Mouse (Mus musculus) embryo, embryonic 10 days (tissue): ENCODE results near the gene Lysmd4.
"Not testable (repeated sequence)": the region's sequence is repeated elsewhere in the genome, so short reads cannot be mapped to it uniquely, and the experiment has no call there.

Source experiments
- DNase-seq: peaks from one replicate; pipeline ENCODE4 v3.0.0-alpha.2; 2015; ENCODE audit warnings: low spot score

The Lysmd4 gene

DNA sequence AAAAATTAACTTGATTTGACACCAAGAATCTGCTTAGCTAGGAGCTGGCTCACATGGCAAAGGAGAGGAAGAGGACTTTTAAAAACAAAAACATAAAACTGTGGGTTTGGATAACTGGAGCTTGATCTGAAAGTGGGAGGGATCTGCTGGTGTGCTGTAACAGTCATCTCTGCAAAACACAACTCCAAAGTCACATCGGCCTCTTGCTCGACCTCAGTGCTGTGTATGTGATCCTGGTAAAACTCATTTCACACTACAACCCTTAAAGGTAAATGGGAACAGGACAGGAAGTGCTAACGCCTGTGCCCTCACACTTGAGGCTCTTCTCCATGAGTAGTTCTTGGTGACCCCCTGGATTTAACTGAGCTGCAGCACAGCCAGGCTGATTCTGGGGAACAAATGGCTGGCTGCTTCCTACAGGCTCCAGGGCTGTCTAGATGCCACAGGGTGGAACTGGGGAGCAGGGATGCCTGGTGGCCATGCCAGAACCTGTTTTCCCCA lies 8.3 kb downstream of the Lysmd4 start:
- DNase-seq = no peak

DNA sequence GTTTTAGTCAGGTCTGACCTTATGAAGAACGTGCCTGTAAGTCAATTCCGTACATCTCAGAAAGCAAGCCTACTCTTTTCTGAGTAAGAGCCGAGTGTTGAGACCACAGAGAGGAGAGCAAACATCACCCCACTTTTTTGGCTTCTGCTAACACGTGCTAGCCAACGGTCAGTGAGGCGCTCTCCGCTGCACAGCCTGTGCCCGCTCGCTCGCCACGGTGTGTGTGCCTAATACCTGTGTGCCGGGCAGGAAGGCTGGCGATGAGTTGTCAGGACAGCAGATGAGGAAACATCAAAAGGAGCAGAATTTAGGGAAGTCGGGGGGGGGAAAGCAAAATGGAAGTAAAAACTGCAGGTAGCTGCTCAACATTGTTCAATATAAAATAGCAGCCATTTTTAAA lies 10.2 kb downstream of the Lysmd4 start:
- DNase-seq = no peak

DNA sequence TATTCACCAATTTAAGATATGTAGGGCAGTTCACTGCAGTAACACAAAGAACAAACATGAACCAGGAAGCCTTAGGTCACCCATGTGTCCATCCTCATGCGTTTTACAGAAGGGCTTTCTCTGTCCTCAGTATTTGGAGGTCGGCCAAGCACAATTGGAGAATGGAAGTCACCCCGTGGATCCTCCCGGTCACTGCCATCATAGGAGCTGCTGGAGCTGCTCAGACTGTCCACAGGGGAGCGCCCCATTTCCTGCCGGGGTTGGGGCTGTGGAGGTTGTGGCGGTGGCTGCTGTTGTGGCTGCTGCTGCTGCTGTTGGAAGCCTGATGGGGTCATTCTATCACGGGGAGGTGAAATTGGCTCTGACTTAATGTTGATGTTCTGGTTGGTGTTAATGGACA lies 12.5 kb downstream of the Lysmd4 start:
- DNase-seq = no peak

DNA sequence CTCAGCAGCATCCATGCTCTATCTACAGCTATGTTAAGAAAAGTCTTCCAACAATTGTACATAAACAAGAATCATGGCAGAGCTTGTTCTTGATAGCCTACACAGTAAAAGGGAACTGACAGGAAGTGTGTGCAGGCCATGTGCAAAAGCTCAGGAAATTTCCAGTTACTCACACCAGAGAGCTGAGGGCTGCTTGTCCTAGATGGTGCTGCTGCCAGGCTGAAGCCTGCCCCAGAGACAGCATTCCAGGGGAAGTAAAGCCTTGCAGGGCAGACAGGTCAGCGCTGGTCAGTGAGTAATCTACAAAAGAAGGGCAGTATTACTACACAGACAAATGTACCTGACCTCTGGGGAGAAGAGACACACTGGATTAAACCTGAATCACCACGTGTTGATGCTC lies 14.0 kb downstream of the Lysmd4 start:
- no peak for DNase-seq

DNA sequence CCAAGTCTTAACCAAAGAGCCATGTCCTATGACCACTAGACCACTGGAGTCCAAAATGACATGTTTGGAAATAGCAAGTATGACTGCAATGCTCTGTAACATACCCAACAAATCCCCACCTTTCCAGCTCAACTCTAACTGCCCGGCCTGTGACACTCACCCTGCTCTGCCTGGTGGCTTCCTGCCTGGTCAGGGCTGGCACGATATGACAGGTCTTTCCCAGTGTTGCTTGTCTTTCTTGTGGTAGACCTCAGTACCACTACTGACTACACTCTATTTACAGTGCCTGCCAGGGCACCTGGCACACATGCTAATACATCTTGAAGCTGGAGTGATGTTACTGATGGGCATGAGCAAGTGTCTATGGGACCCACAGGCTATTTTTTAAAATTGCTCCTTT lies 15.4 kb downstream of the Lysmd4 start:
- DNase-seq = no peak

DNA sequence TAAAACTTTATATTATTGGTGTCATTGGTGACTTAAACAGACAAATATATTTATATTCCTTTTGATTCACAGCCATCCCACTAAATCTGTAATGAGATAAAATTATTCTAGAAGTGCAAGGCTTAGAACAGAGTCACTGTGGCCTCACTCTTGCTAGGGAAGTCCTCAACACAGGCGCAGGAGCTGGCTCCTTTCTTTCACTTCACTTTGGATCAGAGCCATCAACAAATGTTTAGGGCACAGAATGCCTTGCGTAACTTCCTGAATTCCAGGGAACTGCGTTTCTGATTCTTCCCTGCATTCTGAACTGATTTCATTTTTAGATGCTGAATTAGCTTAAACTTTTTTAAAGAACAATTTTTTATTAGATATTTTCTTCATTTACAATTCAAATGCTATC lies 19.6 kb downstream of the Lysmd4 start:
- DNase-seq = no peak

DNA sequence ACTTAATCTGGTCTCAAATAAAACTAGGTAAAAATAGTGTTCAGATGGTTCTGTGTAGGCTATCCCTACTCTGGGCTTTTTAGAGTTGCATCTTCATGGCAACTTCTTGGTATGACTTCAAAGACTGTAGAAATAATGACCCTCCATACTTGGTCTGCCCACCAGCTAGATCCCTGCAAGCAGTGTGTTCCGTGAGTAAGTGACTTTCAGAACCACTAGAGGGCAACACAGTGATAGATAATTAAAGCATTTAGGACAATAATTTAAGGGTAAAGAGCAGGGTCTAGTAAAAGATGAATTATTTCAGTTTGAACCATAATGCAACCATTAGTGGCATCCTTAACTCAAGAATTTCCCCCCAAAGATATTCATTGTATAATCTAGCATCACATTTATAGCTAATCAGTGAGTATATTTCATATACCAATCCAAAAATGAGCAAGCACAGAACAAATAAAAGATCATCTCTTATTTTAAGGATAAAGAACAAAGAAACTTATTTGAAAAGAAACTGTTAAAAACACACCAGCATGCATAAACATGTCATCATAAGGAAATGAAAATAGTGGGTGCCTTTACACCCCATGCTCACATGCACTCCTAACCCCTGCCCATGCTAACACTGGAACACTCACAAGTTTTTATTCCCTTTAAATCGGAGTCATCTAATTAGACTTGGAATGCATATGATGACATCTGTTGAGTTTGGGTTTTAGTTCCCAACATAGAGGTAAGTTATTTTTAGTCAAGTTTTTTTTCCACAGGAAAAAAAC lies 21.0 kb downstream of the Lysmd4 start:
- peak; percentile 60 for DNase-seq

DNA sequence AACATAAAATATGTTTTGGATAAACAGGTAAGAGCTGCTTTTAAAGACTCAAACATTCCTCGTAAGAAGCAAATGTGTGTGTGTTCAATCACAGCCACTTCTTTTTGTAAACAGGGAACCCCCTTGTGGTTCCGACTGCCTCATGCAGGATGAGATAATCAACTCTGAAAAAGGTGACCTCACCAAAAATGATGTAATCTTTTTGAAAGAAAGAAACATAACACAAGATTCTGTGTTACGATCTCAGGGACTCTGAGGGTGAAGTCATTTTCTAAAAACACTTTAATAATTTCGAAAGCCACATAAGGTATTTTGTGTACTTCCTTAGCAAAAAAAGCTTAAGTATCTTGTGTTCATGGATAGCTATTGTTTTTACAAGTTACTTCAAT lies 21.5 kb downstream of the Lysmd4 start:
- DNase-seq = no peak

DNA sequence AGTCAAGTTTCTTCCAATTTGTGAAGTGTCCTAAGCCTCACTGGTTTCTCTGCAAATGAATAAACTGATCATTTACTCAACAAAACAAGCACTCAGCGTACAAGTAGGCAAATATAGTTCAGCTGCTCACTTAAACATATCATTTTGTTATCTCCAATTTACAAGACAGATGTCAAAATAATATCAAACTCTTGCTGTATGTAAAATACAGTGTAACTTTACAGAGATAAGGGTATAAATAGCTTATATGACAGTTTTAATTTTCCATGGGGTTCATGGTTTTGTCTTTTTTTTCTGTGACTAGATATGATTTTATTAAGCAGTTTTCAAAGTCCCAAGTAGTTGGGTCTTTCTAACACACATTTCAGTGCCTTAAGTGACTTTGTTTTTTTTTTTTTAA lies 22.9 kb downstream of the Lysmd4 start:
- DNase-seq = no peak

DNA sequence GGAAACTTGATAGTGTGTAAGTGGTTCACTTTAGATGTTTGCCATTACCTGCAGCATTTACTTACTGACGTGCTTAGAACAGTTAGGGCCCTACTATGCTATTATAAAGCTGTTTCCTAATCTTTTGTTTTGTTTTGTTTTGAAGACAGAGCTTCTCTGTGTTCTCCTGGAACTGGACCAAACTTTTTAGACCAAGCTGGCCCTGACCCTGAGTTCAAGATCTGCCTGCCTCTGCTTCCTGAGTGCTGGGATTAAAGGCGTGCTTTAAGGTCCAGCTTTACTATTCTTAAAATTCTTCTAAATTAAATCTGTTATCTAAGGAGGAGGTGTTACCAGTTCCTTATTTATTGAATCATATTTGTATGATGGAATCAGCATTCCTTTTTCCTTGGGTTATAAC lies 23.7 kb downstream of the Lysmd4 start:
- no peak for DNase-seq

DNA sequence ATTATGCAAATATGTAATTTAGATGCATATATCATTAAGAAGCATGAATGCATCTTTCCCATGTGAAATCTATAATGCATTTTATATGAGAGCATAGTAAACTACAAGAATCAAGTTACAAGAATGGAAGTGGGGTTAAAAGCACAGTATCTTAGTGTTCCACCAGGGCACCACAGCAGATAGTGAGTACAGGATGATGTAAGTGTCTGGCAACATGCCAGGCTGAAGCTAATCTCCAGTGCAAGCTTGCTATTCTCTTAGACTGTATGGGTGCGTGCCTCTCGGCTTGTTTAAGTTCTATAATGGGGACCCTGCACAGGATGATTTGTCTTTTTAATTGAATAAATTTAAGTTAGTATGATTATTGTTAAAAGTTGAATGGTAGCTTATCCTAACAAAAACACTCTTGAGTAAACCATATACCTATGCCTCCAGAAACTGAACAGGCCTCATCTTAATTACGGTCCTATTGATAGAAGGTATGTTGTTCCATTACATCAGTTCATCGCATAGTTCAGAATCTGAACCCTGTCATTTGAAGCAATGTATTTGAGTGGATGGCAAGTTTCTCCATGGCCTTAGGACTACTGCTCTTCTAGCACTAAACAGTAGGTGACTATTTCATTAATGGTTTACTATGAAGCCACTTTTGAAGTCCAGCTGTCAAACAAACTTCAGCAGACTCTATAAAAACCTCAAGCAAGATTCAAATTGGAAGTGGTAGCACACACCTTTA lies 37.7 kb downstream of the Lysmd4 start:
- peak; percentile 21 for DNase-seq

DNA sequence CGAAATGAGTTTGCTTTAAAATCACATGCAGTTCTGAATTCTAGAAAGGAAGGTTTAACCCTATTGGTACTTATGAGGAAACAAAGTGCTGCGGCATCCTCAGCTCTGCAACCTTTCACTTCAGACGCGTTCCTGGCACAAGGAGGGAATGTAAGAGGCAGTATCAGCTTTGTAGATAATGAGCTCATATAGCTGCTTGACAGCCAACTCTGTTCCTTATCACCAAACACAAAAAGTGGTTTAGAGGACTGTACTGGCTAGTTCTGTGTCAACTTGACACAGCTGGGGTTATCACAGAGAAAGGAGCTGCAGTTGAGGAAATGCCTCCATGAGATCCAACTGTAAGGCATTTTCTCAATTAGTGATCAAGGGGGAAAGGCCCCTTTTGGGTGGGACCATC lies 48.1 kb downstream of the Lysmd4 start:
- DNase-seq = not testable (repeated sequence)

DNA sequence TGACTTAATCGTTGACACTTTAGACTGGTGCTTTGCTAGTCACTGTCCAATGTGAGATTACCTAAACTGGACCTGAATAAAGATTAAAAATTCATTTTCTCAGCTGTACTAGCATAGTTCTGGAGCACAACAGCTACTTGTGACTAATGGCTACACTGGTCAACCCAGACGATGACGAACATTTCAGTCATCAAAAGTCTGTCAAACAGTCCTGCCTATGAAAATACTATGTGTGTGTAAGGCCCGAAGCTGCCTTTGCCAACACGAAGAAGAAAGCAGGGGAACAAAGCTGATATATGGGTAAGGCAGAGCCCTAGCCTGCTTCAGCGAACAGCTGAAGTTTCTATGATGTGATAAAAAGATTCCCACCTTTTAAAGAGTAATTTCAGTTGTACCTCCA lies 61.2 kb downstream of the Lysmd4 start:
- no peak for DNase-seq

DNA sequence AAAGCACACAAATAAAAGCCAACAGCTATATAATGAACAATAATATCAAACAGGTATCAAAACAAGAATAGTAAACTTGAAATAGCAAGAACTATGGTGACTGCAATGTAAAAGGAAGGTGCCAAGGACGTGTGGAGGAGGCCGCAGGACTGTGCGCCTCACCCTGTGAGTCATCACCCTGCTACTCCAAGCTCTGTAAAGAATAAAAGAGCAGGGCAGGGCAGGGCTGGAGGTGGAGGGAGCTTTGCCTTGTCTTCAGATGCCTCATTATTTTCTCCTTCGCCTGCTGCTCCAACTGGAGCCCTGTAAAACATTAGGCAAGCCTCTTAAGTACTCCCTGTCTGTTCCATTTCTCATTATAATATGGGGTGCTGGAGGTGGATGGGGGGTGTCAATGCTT lies 65.1 kb downstream of the Lysmd4 start:
- no peak for DNase-seq

DNA sequence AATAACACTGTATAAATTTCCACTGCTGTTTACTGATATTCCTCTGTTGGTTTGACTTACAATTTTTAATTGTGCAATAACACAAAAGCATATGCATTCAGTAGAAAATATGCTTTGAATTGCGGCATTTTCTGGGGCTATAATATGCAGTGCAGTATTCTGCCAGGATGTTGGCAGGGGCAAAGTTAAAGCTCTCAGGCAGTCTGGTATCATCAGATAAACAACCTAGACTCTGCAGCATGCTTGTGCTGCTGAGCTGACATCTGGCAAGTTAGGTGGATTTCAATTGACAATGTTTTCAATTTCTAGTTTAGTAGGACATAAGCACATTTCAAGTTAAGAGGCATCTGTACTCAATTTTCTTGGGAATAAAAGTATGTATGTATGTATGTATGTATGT lies 69.0 kb downstream of the Lysmd4 start:
- no peak for DNase-seq

DNA sequence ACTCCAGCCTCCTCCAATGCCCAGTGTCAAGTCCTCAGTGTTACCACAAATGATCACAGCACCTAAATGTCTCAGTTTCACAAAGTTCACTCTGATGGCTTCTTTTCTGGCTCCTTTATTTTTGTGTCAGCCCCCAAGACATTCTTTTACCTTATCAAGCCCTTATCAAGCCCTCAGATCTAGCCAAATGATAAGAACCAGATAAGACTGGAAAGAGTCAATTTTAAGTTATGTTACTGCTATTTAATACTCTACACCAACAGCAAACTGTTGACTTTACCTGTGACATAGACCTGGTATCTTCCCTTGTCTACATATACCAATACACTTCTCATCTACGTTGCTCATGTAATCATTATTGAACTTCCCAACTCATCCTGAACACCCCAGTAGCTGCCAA lies 74.1 kb downstream of the Lysmd4 start:
- no peak for DNase-seq

DNA sequence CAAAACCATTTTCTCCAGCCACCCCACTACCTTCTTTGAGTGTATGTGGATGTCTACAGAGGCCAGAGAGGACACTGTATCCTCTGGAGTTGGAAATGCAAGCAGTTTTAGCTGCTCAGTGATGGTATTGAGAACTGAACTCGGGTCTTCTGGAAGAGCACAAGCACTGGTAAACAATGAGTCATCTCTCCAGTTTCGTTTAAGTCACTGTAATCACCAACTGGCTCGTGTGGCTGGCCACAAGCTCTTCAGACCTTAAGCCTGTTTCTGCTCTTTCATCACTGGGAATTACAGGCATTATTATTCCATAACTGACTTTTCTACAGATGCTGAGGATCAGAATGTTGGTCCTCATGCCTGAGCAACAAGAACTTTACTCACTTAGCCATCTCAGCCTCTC lies 82.6 kb downstream of the Lysmd4 start:
- DNase-seq = no peak

DNA sequence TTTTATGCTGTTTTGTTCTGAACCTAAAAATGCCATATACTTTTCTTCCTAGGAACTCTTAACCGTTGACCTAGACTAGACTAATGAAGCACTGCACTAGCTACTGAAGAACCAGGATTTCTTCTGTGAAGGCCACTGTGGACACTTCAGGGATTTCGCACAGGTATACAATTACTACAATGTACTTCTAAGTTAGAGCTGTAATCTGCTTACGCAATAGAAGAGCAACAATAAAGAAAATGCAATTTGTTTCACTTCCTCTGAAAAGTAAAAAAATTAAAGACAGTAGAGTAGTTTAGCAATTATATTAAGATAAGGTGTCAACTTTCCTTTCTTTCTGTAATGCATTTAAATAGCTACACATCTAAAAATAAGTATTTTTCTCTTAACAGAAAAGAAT lies 84.7 kb downstream of the Lysmd4 start:
- no peak for DNase-seq

DNA sequence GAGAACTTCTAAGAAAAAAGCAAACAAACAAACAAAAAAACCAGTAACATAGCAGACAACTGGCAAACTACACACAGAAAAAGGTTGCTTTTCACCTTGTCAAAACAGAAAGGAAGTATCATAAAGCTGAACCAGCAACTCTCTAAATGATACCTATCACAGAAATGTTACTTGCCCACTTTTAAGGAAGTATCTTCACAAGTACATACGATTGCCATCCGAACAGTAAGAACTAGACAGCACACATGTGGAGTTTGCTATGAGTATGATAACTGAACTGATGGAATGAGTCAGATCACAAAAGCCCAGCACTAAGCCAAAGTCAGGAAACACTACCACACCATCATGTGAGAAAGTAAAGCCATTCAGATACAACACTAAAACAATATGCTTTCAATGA lies 85.8 kb downstream of the Lysmd4 start:
- no peak for DNase-seq

DNA sequence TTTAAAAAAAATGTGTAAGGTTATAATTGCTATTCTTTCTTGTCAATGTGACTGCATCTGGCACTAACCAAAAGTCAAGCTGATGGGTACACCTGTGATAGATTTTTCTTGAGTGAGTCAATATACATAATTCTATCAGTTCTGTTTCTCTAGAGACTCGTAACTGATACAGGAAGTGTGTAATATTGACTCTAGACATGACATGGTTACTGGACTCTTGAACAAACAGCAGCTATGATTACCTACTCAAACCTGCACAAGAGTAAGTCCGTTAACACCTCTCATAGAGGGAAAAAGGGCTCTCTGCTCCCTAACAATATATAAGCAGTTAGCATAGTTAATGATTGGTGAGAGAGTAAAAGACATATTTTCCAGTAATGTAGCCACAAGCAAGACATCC lies 87.8 kb downstream of the Lysmd4 start:
- no peak for DNase-seq

DNA sequence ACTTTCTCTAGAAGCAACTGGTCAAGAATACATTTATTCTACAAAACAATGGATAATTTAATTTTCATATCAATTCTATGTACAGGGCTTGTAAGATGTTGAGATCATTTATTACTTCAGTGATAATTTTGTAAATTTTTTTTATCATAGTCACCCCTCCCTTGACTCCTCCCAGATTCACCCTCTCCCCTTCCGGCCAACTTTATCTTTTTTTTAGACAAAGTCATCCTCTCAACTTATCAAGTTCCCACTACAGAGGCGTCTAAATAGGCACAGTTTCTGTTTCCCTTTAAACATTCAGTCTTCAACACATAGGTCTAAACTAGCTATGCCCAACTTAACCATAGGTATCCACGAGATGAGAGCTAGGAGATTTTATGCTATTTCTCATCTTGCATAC lies 90.9 kb downstream of the Lysmd4 start:
- no peak for DNase-seq

DNA sequence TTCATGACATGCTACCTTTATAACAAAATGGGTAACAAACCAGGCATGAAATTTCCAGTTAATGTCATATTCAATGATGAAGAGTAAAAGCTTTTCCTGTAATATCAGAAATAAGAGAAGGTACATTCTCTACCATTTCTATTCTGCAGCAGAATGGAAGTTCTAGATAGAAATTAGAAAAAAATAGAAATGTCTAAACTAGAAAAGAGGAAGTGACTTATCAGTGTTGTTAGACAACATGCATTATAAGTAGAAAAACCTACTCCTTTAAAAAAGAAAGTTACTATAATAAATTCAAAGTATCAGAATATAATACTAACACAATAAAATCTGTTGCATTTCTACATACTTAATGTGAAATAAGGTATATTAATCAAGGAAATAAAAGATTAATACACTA lies 96.4 kb downstream of the Lysmd4 start:
- DNase-seq = no peak

DNA sequence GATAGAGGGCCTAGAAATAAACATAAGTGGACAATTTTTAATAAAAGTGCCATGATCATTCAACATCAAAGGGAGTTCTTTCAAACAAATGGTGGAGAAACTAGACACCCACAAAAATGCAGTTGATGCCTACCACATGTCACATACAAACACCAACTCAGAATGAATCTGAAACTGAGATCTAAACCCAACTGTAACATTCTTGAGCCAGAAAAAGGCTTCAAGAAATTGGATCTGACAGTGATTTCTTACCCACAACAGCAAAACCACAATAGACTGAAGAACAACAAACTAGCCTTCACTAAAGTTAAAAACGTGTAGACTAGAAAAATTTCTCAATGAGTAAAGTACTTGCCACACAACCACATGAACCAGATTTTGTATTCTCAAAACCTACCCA lies 98.0 kb downstream of the Lysmd4 start:
- no peak for DNase-seq
